Comparison of ENCODE assay signal across 19 mouse cellular contexts in genomic region chr17:15093523-15093922, GRCm38 (mm10). TPM values are rescaled to one million over a fixed set of nuclear protein-coding genes. Genes with fewer than 3 reads are reported as not detected.
DNase-seq lines count a peak whose midpoint lies in the region; ATAC-seq and TF ChIP-seq lines count a peak whose summit lies in the region.
"Had no signal": no experiment of that assay in that cellular context is flagged by ENCODE, and none has a peak within 500 bp of the region (broad histone marks: within the 10 kb centered on the region; RNA-seq: fewer than 3 reads in every experiment).

No protein-coding gene starts in this region.

- no peaks in the 10 kb centered on the region for H3K9me3 ChIP-seq in embryonic facial prominence, embryonic 14.5 days (ENCODE audit: control insufficient read depth, low read length)
- H3K9me3 ChIP-seq in embryonic facial prominence, embryonic 10.5 days, result no peaks in the 10 kb centered on the region
- 0 out of 2 replicates have a peak, but pooled peaks cover 2% of the 10 kb centered on the region for H3K9me3 ChIP-seq in midbrain, embryonic 10.5 days (replicated peaks)
- no peaks in the 10 kb centered on the region for H3K9me3 ChIP-seq in midbrain, postnatal 0 days (ENCODE audit: low read length)
- H3K9me3 ChIP-seq in intestine, embryonic 16.5 days (ENCODE audit: control insufficient read depth, low read length), result no peaks in the 10 kb centered on the region
- H3K9me3 ChIP-seq: liver, embryonic 13.5 days; stomach, embryonic 15.5 days had no signal

- H3K36me3 ChIP-seq in embryonic facial prominence, embryonic 14.5 days (ENCODE audit: control insufficient read depth, insufficient read depth, low read length), result no peaks in the 10 kb centered on the region
- no peaks in the 10 kb centered on the region for H3K36me3 ChIP-seq in embryonic facial prominence, embryonic 10.5 days (replicated peaks)
- no peaks in the 10 kb centered on the region for H3K36me3 ChIP-seq in midbrain, embryonic 10.5 days
- no peaks in the 10 kb centered on the region for H3K36me3 ChIP-seq in midbrain, postnatal 0 days (ENCODE audit: insufficient read depth, low read length)
- H3K36me3 ChIP-seq in intestine, embryonic 16.5 days (ENCODE audit: control insufficient read depth, insufficient read depth, low read length), result no peaks in the 10 kb centered on the region
- H3K36me3 ChIP-seq: liver, embryonic 13.5 days; stomach, embryonic 15.5 days had no signal

- no peaks in the 10 kb centered on the region for H3K27me3 ChIP-seq in embryonic facial prominence, embryonic 14.5 days (replicated peaks; ENCODE audit: control insufficient read depth, insufficient read depth, low read length)
- no peaks in the 10 kb centered on the region for H3K27me3 ChIP-seq in embryonic facial prominence, embryonic 10.5 days (replicated peaks; ENCODE audit: low read depth, poor library complexity, severe bottlenecking)
- no peaks in the 10 kb centered on the region for H3K27me3 ChIP-seq in midbrain, embryonic 10.5 days (ENCODE audit: low read depth, poor library complexity, severe bottlenecking)
- no peaks in the 10 kb centered on the region for H3K27me3 ChIP-seq in midbrain, postnatal 0 days (ENCODE audit: insufficient read depth, low read length)
- H3K27me3 ChIP-seq in intestine, embryonic 16.5 days (replicated peaks; ENCODE audit: control insufficient read depth, insufficient read depth, low read length), result no peaks in the 10 kb centered on the region
- H3K27me3 ChIP-seq: stomach, embryonic 15.5 days had no signal

- no peak overlapping the region for H3K4me3 ChIP-seq in embryonic facial prominence, embryonic 14.5 days (ENCODE audit: low read depth, low read length)
- H3K4me3 ChIP-seq in embryonic facial prominence, embryonic 10.5 days, result no peak overlapping the region
- no peak overlapping the region for H3K4me3 ChIP-seq in midbrain, embryonic 10.5 days
- H3K4me3 ChIP-seq in midbrain, postnatal 0 days (ENCODE audit: low read depth, low read length), result no peak overlapping the region
- H3K4me3 ChIP-seq in intestine, embryonic 16.5 days (ENCODE audit: low read length), result no peak overlapping the region
- H3K4me3 ChIP-seq: liver, embryonic 13.5 days; stomach, embryonic 15.5 days had no signal

- DNase-seq in embryonic facial prominence, embryonic 14.5 days (ENCODE audit: low spot score), result peak; percentile 16
- no peak for DNase-seq in embryonic facial prominence, embryonic 10.5 days (ENCODE audit: low spot score)
- DNase-seq in midbrain, embryonic 10.5 days (ENCODE audit: low spot score), result no peak
- DNase-seq in midbrain, postnatal 0 days (ENCODE audit: low spot score), result no peak
- peak; percentile 45 for DNase-seq in MN1 (ENCODE audit: low spot score)
- no peak for DNase-seq in heart, adult 11 months
- no peak for DNase-seq in adrenal gland, adult 2 months
- DNase-seq: cerebellum, postnatal 14 days; kidney, adult 11 months; layer of hippocampus, postnatal 36 days; liver, embryonic 13.5 days; right cerebral cortex, postnatal 14 days had no signal

- H3K4me2 ChIP-seq in embryonic facial prominence, embryonic 14.5 days (ENCODE audit: low read depth, low read length), result no peak overlapping the region
- H3K4me2 ChIP-seq in midbrain, postnatal 0 days (ENCODE audit: low read depth, low read length, poor library complexity, severe bottlenecking), result no peak overlapping the region
- no peak overlapping the region for H3K4me2 ChIP-seq in intestine, embryonic 16.5 days (ENCODE audit: low read depth, low read length)
- H3K4me2 ChIP-seq: liver, embryonic 13.5 days; stomach, embryonic 15.5 days had no signal

- peak; percentile 57; the same call in 1 of the 2 replicates for ATAC-seq in embryonic facial prominence, embryonic 14.5 days (ENCODE audit: low read depth)
- no peak for ATAC-seq in midbrain, postnatal 0 days (ENCODE audit: low FRiP score)
- ATAC-seq in intestine, embryonic 16.5 days, result peak; percentile 83

- no peak overlapping the region for H3K9ac ChIP-seq in embryonic facial prominence, embryonic 14.5 days (ENCODE audit: low read depth, low read length)
- no peak overlapping the region for H3K9ac ChIP-seq in midbrain, postnatal 0 days (replicated peaks; ENCODE audit: low read length, poor library complexity, severe bottlenecking)
- H3K9ac ChIP-seq in intestine, embryonic 16.5 days (ENCODE audit: low read depth, low read length), result no peak overlapping the region
- H3K9ac ChIP-seq: liver, embryonic 13.5 days; stomach, embryonic 15.5 days had no signal

- WGBS in embryonic facial prominence, embryonic 14.5 days, result 41% methylated on average over 3 of the region's 3 CpGs
- WGBS in embryonic facial prominence, embryonic 10.5 days, result 56% methylated on average over 3 of the region's 3 CpGs
- WGBS in midbrain, embryonic 10.5 days, result 37% methylated on average over 3 of the region's 3 CpGs
- WGBS in midbrain, postnatal 0 days, result 38% methylated on average over 3 of the region's 3 CpGs
- WGBS in intestine, embryonic 16.5 days, result 28% methylated on average over 3 of the region's 3 CpGs

- peaks cover 6% of the 10 kb centered on the region for H3K4me1 ChIP-seq in embryonic facial prominence, embryonic 14.5 days (ENCODE audit: control insufficient read depth, insufficient read depth, low read length)
- H3K4me1 ChIP-seq in embryonic facial prominence, embryonic 10.5 days, result peaks cover 14% of the 10 kb centered on the region
- H3K4me1 ChIP-seq in midbrain, embryonic 10.5 days, result peaks cover 18% of the 10 kb centered on the region
- no peaks in the 10 kb centered on the region for H3K4me1 ChIP-seq in midbrain, postnatal 0 days (ENCODE audit: insufficient read depth, low read length)
- H3K4me1 ChIP-seq in intestine, embryonic 16.5 days (ENCODE audit: control insufficient read depth, insufficient read depth, low read length), result peaks cover 10% of the 10 kb centered on the region

- no peak overlapping the region for H3K27ac ChIP-seq in embryonic facial prominence, embryonic 14.5 days (replicated peaks; ENCODE audit: low read depth, low read length)
- no peak overlapping the region for H3K27ac ChIP-seq in embryonic facial prominence, embryonic 10.5 days (replicated peaks)
- H3K27ac ChIP-seq in midbrain, embryonic 10.5 days (replicated peaks), result peak overlapping the region; percentile 28; the same call in 1 of the 2 replicates
- no peak overlapping the region for H3K27ac ChIP-seq in midbrain, postnatal 0 days (ENCODE audit: low read depth, low read length)
- no peak overlapping the region for H3K27ac ChIP-seq in intestine, embryonic 16.5 days (ENCODE audit: low read length)
- H3K27ac ChIP-seq: kidney, postnatal 0 days; liver, embryonic 13.5 days; stomach, embryonic 15.5 days had no signal

- no peak for TF ChIP-seq CTCF in midbrain, postnatal 0 days (IDR thresholded peaks at IDR 0.05)

RNA-seq across cellular contexts. Expression of gene Gm3448, which starts 52.2 kb away (rescaled TPM):
- polyA plus RNA-seq in embryonic facial prominence, embryonic 14.5 days (2014; fragmentation: Nextera tagmentation; extraction: Ambion mirVana), result 2.4 and 2.8 TPM in 2 replicates
- polyA plus RNA-seq in embryonic facial prominence, embryonic 10.5 days (2016; fragmentation: Nextera tagmentation; extraction: Ambion mirVana), result 3.7 and 4.2 TPM in 2 replicates
- polyA plus RNA-seq in midbrain, embryonic 10.5 days (2016; fragmentation: Nextera tagmentation; extraction: Ambion mirVana), result 5.9 and 6.2 TPM in 2 replicates
- total RNA-seq in midbrain, postnatal 0 days (2014; rRNA removed), result 0.99 and 5.1 TPM in 2 replicates
- polyA plus RNA-seq in midbrain, postnatal 0 days (2015; fragmentation: Nextera tagmentation; extraction: Ambion mirVana), result 0.98 and 3.1 TPM in 2 replicates
- 3.3 and 4.1 TPM in 2 replicates for polyA plus RNA-seq in intestine, embryonic 16.5 days (2015; fragmentation: Nextera tagmentation; extraction: Ambion mirVana)
- total RNA-seq in adrenal gland, adult 2 months (2021), result 1 to 10 TPM; 4.6 to 4.7 TPM
- polyA plus RNA-seq in adrenal gland, adult 2 months (2012; rRNA removed), result 0.51 and 1.9 TPM in 2 replicates

RNA-seq across cellular contexts. Expression of gene Tcte3, which starts 52.2 kb away (rescaled TPM):
- polyA plus RNA-seq in embryonic facial prominence, embryonic 14.5 days (2014; fragmentation: Nextera tagmentation; extraction: Ambion mirVana), result not detected in 2 replicates
- not detected in 2 replicates for polyA plus RNA-seq in embryonic facial prominence, embryonic 10.5 days (2016; fragmentation: Nextera tagmentation; extraction: Ambion mirVana)
- 0.54 TPM in 1 of 2 replicates, not detected in the other for polyA plus RNA-seq in midbrain, embryonic 10.5 days (2016; fragmentation: Nextera tagmentation; extraction: Ambion mirVana)
- not detected in 2 replicates for total RNA-seq in midbrain, postnatal 0 days (2014; rRNA removed)
- polyA plus RNA-seq in midbrain, postnatal 0 days (2015; fragmentation: Nextera tagmentation; extraction: Ambion mirVana), result not detected in 2 replicates
- 1.4 TPM in 1 of 2 replicates, not detected in the other for polyA plus RNA-seq in intestine, embryonic 16.5 days (2015; fragmentation: Nextera tagmentation; extraction: Ambion mirVana)
- total RNA-seq in adrenal gland, adult 2 months (2021), result 1 to 10 TPM; 2.0 to 2.1 TPM
- polyA plus RNA-seq in adrenal gland, adult 2 months (2012; rRNA removed), result not detected in 2 replicates
- total RNA-seq: gastrocnemius, adult 18-20 months; granulocyte monocyte progenitor cell, adult 5-6 weeks; hematopoietic stem cell, adult 5-6 weeks had no signal
- polyA plus RNA-seq: kidney, postnatal 0 days; spleen, adult 2 months; stomach, embryonic 15.5 days had no signal

RNA-seq across cellular contexts. Expression of gene Ermard, which starts 52.5 kb away (rescaled TPM):
- polyA plus RNA-seq in embryonic facial prominence, embryonic 14.5 days (2014; fragmentation: Nextera tagmentation; extraction: Ambion mirVana), result 49.7 and 54.8 TPM in 2 replicates
- 93.9 and 95.6 TPM in 2 replicates for polyA plus RNA-seq in embryonic facial prominence, embryonic 10.5 days (2016; fragmentation: Nextera tagmentation; extraction: Ambion mirVana)
- polyA plus RNA-seq in midbrain, embryonic 10.5 days (2016; fragmentation: Nextera tagmentation; extraction: Ambion mirVana), result 97.1 and 104 TPM in 2 replicates
- 38.4 and 45.2 TPM in 2 replicates for total RNA-seq in midbrain, postnatal 0 days (2014; rRNA removed)
- 42.9 and 58.9 TPM in 2 replicates for polyA plus RNA-seq in midbrain, postnatal 0 days (2015; fragmentation: Nextera tagmentation; extraction: Ambion mirVana)
- polyA plus RNA-seq in intestine, embryonic 16.5 days (2015; fragmentation: Nextera tagmentation; extraction: Ambion mirVana), result 50.0 and 58.1 TPM in 2 replicates
- 10 to 100 TPM; 39.3 to 47.8 TPM for total RNA-seq in adrenal gland, adult 2 months (2021)
- polyA plus RNA-seq in adrenal gland, adult 2 months (2012; rRNA removed), result 23.2 and 23.9 TPM in 2 replicates

Comparison
In these comparisons a context has a peak if more than half of its experiments do, and no peak if none do; other contexts are left out.
1. DNase-seq: peak in embryonic facial prominence, embryonic 14.5 days (single experiment) and MN1 (single experiment); none in embryonic facial prominence, embryonic 10.5 days (single experiment), midbrain, embryonic 10.5 days (single experiment), midbrain, postnatal 0 days (single experiment), heart, adult 11 months (single experiment) and adrenal gland, adult 2 months (single experiment).